Mouse (Mus musculus): ENCODE results near the gene Anp32a. TPM values are rescaled to one million over a fixed set of nuclear protein-coding genes. Genes with fewer than 3 reads are reported as not detected.

Anp32a gene
- polyA plus RNA-seq, 1 experiment, result 1,184 TPM

DNA sequence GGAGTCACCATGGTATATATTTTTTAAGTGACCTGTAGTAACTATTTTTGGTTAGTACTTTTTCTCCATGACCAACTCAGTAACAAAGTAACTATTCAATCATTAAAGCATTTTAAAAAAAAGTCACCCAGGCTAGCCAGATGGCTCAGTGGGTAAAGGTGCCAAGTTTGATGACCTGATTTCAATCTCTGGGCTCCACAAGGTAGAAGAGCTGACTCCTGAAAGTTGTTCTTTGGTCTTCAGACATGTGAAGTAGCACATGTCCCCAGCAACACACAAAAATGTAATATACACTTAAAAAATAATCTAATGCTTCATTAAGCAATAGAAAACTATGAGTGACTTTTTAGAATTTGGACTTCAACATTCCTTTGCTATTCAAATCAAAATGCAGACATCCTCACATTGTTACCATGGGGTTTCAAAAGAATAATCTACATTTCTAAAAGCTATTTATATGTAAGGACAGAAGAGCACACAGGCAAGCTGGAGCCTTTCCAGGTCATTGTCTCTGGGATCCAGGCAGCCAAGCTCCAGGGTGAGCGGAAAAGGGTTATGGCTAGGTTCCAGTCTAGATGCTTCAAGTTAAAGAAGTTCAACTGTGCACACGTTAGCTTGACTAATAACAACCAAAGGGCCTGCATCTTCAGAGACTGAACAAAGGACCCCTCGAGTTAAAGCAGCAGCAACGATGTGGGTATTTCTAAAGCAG is 3.0 kb upstream of the Anp32a start:
- 45% methylated on average over 4 of the region's 4 CpGs for WGBS
- Histone ChIP-seq H3K27ac (ENCODE audit: insufficient read depth, low read depth, low read length) (no peak overlapping the region), H3K4me1 (ENCODE audit: control insufficient read depth, insufficient read depth, low read length) (peaks cover 6% of the 10 kb centered on the region), H3K4me3 (ENCODE audit: insufficient read depth, low read depth, low read length) (no peak overlapping the region)
- TF ChIP-seq CTCF (IDR thresholded peaks at IDR 0.05; ENCODE audit: insufficient read depth, low read depth, low read length) (no peak), POLR2A (IDR thresholded peaks at IDR 0.05; ENCODE audit: insufficient read depth, low read depth, low read length) (no peak)

DNA sequence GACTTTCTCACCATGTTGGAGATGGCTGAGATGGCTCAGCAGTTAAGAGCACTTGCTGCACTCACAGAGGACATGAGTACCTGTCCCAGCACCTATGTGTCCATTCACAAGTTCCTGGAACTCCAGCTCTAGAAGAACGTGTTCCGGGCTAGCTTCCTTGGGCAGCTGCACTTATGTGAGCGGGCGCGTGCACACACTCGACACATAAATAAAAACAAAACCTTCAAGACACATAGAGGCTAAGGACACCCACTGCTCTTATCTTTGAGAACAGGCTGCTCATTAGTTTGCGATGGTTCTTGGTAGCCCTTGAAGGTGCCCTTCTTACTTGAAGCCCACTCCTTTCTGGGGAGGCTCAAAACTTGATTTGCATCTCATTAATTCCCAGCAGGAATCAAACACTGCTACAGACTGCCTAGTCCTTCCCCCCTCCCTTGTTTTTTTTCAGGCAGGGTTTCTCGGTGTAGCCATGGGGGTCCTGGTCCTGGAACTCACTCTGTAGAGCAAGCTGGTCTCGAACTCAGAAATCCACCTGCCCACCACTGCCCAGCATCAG is 2.4 kb upstream of the Anp32a start:
- Histone ChIP-seq H3K27ac (ENCODE audit: insufficient read depth, low read depth, low read length) (no peak overlapping the region), H3K4me1 (ENCODE audit: control insufficient read depth, insufficient read depth, low read length) (peaks cover 6% of the 10 kb centered on the region), H3K4me3 (ENCODE audit: insufficient read depth, low read depth, low read length) (no peak overlapping the region)
- TF ChIP-seq CTCF (IDR thresholded peaks at IDR 0.05; ENCODE audit: insufficient read depth, low read depth, low read length) (no peak), POLR2A (IDR thresholded peaks at IDR 0.05; ENCODE audit: insufficient read depth, low read depth, low read length) (no peak)
- WGBS, result 47% methylated on average over 9 of the region's 9 CpGs

GRCm38 (mm10) chr9:62340301-62341122 is 581 bp upstream of the Anp32a start:
- WGBS, result 2% methylated on average over 45 of the region's 48 CpGs
- H3K27ac ChIP-seq (ENCODE audit: insufficient read depth, low read depth, low read length), result peak overlapping the region; percentile 81
- H3K4me3 ChIP-seq (ENCODE audit: insufficient read depth, low read depth, low read length), result peak overlapping the region; percentile 85
- no peak for TF ChIP-seq POLR2A (IDR thresholded peaks at IDR 0.05; ENCODE audit: insufficient read depth, low read depth, low read length)
- no peak for TF ChIP-seq CTCF (IDR thresholded peaks at IDR 0.05; ENCODE audit: insufficient read depth, low read depth, low read length)
- H3K4me1 ChIP-seq (ENCODE audit: control insufficient read depth, insufficient read depth, low read length), result peaks cover 14% of the 10 kb centered on the region

- WGBS, result under 1% methylated on average over 54 of the region's 54 CpGs
- Histone ChIP-seq H3K4me1 (ENCODE audit: control insufficient read depth, insufficient read depth, low read length) (peaks cover 16% of the 10 kb centered on the region), H3K27ac (ENCODE audit: insufficient read depth, low read depth, low read length) (peak overlapping the region; percentile 82), H3K4me3 (ENCODE audit: insufficient read depth, low read depth, low read length) (peak overlapping the region; percentile 77)
- TF ChIP-seq POLR2A (IDR thresholded peaks at IDR 0.05; ENCODE audit: insufficient read depth, low read depth, low read length) (no peak), CTCF (IDR thresholded peaks at IDR 0.05; ENCODE audit: insufficient read depth, low read depth, low read length) (no peak)
Measured at GRCm38 (mm10) chr9:62341701-62342440, 778 bp downstream of the Anp32a start.

- TF ChIP-seq POLR2A (IDR thresholded peaks at IDR 0.05; ENCODE audit: insufficient read depth, low read depth, low read length), result no peak; the same call in 1 of the 2 replicates
- TF ChIP-seq CTCF (IDR thresholded peaks at IDR 0.05; ENCODE audit: insufficient read depth, low read depth, low read length), result no peak
- peak overlapping the region; percentile 77 for H3K4me3 ChIP-seq (ENCODE audit: insufficient read depth, low read depth, low read length)
- under 1% methylated on average over 48 of the region's 48 CpGs for WGBS
- peak overlapping the region; percentile 81 for H3K27ac ChIP-seq (ENCODE audit: insufficient read depth, low read depth, low read length)
- H3K4me1 ChIP-seq (ENCODE audit: control insufficient read depth, insufficient read depth, low read length), result peaks cover 21% of the 10 kb centered on the region
Measured at GRCm38 (mm10) chr9:62342441-62343191, 1.5 kb downstream of the Anp32a start.

DNA sequence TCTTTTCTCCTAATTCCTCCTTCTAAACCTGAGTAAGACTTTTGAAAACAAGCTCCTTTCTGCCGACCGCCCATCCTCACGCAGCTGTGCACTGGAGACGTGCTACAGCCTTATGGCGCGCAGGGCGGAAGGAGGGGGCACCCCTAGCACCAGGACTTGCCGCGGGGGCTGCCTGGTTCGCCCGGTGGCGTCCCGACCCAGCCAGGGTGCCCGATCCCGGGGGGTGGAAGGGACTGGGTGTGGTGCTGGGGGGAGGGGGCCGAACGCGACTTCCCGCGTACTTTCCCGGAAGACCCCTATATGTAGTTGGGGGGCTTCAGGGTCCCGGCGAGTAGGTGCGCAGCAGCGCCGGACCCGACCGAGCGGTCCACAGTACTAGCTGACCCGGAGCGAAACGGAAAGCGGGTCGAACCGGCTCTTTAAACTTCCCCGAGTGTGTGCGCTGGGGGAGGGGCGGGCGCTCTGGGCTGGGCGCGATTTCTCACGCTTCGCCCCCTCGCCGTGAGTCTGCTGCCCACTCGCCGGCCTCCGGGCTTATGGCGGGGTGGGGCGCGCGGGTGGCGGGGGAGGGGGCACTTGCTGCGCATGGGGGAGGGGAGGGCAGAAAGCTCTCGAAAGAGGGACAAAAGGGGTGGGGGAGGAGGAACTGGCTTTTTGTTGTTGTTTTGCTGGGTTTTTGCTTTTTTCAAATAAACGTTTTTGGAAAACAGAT is 2.3 kb downstream of the Anp32a start:
- TF ChIP-seq POLR2A (IDR thresholded peaks at IDR 0.05; ENCODE audit: insufficient read depth, low read depth, low read length) (0 out of 2 replicates have a peak, but pooled peaks have one; percentile 11), CTCF (IDR thresholded peaks at IDR 0.05; ENCODE audit: insufficient read depth, low read depth, low read length) (no peak)
- under 1% methylated on average over 56 of the region's 56 CpGs for WGBS
- Histone ChIP-seq H3K4me1 (ENCODE audit: control insufficient read depth, insufficient read depth, low read length) (peaks cover 24% of the 10 kb centered on the region), H3K27ac (ENCODE audit: insufficient read depth, low read depth, low read length) (peak overlapping the region; percentile 100), H3K4me3 (ENCODE audit: insufficient read depth, low read depth, low read length) (peak overlapping the region; percentile 77)

GRCm38 (mm10) chr9:62343904-62344491 is 2.9 kb downstream of the Anp32a start:
- TF ChIP-seq POLR2A (IDR thresholded peaks at IDR 0.05; ENCODE audit: insufficient read depth, low read depth, low read length) (peak; percentile 25; the same call in 1 of the 2 replicates), CTCF (IDR thresholded peaks at IDR 0.05; ENCODE audit: insufficient read depth, low read depth, low read length) (no peak)
- Histone ChIP-seq H3K27ac (ENCODE audit: insufficient read depth, low read depth, low read length) (peak overlapping the region; percentile 100), H3K4me3 (ENCODE audit: insufficient read depth, low read depth, low read length) (peak overlapping the region; percentile 77), H3K4me1 (ENCODE audit: control insufficient read depth, insufficient read depth, low read length) (peaks cover 21% of the 10 kb centered on the region)
- under 1% methylated on average over 52 of the region's 52 CpGs for WGBS

Data from olfactory bulb, adult 2 months (tissue).